Mouse (Mus musculus) G1E (cell line): Measurements from ENCODE around the gene Mrps24.

ENCODE experiments used
- CTCF ChIP-seq: IDR thresholded peaks from 2 replicates; pipeline ENCODE4 v1.5.1; 2012; ENCODE audit warnings: low read depth, low read length, inconsistent platforms, mixed read lengths
- GATA1 ChIP-seq: IDR thresholded peaks from 2 replicates; pipeline ENCODE4 v1.6.1; 2012; ENCODE audit warnings: borderline replicate concordance, low read length, inconsistent platforms, mixed read lengths
- POLR2AphosphoS5 ChIP-seq: IDR thresholded peaks from 2 replicates; pipeline ENCODE4 v1.6.1; 2012; ENCODE audit warnings: low read depth, low read length, inconsistent platforms; ENCODE audit not compliant: insufficient replicate concordance
- TAL1 ChIP-seq: conservative IDR thresholded peaks from 2 replicates; pipeline ENCODE4 v1.6.1; 2012; ENCODE audit warnings: low read depth, low read length, inconsistent platforms, mixed read lengths

DNA sequence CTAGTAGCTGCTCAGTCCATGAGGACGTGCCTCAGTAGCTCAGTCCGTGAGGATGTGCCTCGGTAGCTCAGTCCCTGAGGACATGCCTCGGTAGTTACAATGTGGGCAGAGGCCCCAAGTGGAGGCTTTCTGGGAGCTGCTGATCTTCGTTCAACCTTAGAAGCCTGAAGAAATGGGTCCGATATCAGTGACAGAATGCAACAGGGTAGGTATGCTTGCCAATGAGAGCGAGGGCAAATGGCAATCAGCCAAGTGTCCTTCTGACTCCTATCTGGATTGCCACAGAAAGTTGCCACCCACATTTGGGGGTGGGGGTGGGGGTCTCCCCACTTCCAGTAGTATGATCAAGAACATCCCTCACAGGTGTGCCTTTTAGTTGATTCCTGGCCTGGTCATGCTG is 14.7 kb downstream of the Mrps24 start:
- no peak for TF ChIP-seq CTCF
- no peak for TF ChIP-seq GATA1
- no peak for TF ChIP-seq TAL1
- TF ChIP-seq POLR2AphosphoS5: no peak
